Mouse (Mus musculus) cerebellum, postnatal 36 days (tissue): ENCODE results near the gene Gm21190.
"Not testable (repeated sequence)": the region's sequence is repeated elsewhere in the genome, so short reads cannot be mapped to it uniquely, and the experiment has no call there.

Experiments
- DNase-seq, 2 experiments: peaks; one replicate each; pipeline ENCODE4 v3.0.0; 2021 to 2022; ENCODE audit warnings: mixed read lengths in 2 of 2

Gm21190 gene

DNA sequence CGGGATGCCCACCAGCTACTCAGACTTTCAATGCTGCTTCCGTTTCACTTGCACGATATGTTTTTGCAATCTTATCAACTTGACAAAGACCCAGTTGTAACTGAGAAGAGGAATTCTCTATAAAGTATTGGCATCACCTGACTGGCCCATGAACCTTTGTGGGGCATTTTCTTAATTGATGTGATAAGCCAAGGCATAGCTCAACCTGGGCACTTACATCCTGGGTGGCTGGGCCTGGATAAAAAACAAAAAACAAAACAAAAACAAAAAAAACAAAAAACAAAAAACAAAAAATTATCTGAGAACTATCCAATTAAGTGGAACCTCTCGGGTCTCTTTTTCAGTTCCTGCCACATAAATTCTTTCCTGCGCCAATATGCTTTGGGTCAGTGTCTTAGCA, 40.3 kb downstream of the Gm21190 start:
- no peak for DNase-seq

GRCm38 (mm10) chr5:15484616-15485015, 44.4 kb downstream of the Gm21190 start:
- DNase-seq, result not testable (repeated sequence)

- not testable (repeated sequence) for DNase-seq
Observed at GRCm38 (mm10) chr5:15483576-15483975, 45.4 kb downstream of the Gm21190 start.

- DNase-seq, result peak in 1 of 2 experiments; percentile 2
Observed at GRCm38 (mm10) chr5:15482815-15483214, 46.2 kb downstream of the Gm21190 start.

DNA sequence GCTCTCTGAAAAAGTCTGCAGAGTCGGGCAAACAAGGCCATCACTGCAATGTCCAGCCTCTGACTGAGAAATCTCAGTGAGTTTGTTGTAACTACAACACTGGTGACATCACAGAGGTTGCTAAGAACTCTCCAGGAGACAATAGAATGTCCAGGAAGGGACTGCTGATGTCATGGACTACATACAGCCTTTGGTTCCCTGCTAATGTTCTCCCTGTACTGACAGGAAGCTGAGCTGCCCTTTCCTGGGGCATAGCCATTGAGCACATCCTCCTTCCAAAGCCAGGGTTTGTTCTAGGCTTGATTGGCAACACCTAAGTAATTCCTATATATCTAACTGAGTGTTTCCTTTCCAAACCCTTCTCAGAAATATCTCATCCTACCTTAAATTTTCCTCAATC, 52.6 kb downstream of the Gm21190 start, which contains the start of gene Gm21149:
TSS of gene Gm21149 (minus strand) at position 101 of the 400 bp plus-strand sequence.
- DNase-seq, result not testable (repeated sequence)
